Mouse (Mus musculus): ENCODE measurements around the gene Hlf.

Gene Hlf

GRCm38 (mm10) chr11:90340836-90341235, 49.9 kb downstream of the Hlf start:
- no peak for DNase-seq (ENCODE audit: low read depth, low spot score)

GRCm38 (mm10) chr11:90334816-90335215, 55.9 kb downstream of the Hlf start:
- DNase-seq (ENCODE audit: low read depth, low spot score) = no peak

- no peak for DNase-seq (ENCODE audit: low read depth, low spot score)
These were observed 58.0 kb downstream of the Hlf start for GRCm38 (mm10) chr11:90332737-90333136.

GRCm38 (mm10) chr11:90330202-90330694, 60.4 kb downstream of the Hlf start:
- DNase-seq (ENCODE audit: low read depth, low spot score) = no peak

- no peak for DNase-seq (ENCODE audit: low read depth, low spot score)
These were observed 63.9 kb downstream of the Hlf start for GRCm38 (mm10) chr11:90326836-90327235.

- no peak for DNase-seq (ENCODE audit: low read depth, low spot score)
These were observed 64.5 kb downstream of the Hlf start for GRCm38 (mm10) chr11:90326146-90326545.

GRCm38 (mm10) chr11:90324597-90324996, 66.1 kb downstream of the Hlf start:
- no peak for DNase-seq (ENCODE audit: low read depth, low spot score)

GRCm38 (mm10) chr11:90320922-90321321, 69.8 kb downstream of the Hlf start:
- DNase-seq (ENCODE audit: low read depth, low spot score) = no peak

GRCm38 (mm10) chr11:90317482-90317881, 73.2 kb downstream of the Hlf start:
- DNase-seq (ENCODE audit: low read depth, low spot score) = peak; percentile 22

GRCm38 (mm10) chr11:90314606-90315005, 76.1 kb downstream of the Hlf start:
- no peak for DNase-seq (ENCODE audit: low read depth, low spot score)

GRCm38 (mm10) chr11:90306993-90307392, 83.7 kb downstream of the Hlf start:
- peak; percentile 38 for DNase-seq (ENCODE audit: low read depth, low spot score)

GRCm38 (mm10) chr11:90306067-90306466, 84.6 kb downstream of the Hlf start:
- DNase-seq (ENCODE audit: low read depth, low spot score) = no peak

- DNase-seq (ENCODE audit: low read depth, low spot score) = no peak
These were observed 96.1 kb downstream of the Hlf start for GRCm38 (mm10) chr11:90294622-90295021.

- DNase-seq (ENCODE audit: low read depth, low spot score) = no peak
These were observed 97.9 kb downstream of the Hlf start for GRCm38 (mm10) chr11:90292766-90293165.

GRCm38 (mm10) chr11:90291156-90291555, 99.5 kb downstream of the Hlf start:
- no peak for DNase-seq (ENCODE audit: low read depth, low spot score)

- no peak for DNase-seq (ENCODE audit: low read depth, low spot score)
These were observed 104.0 kb downstream of the Hlf start for GRCm38 (mm10) chr11:90286550-90287154.

Measured in embryo, embryonic 11.5 days (tissue).